Comparison of ENCODE assay signal across 15 mouse cellular contexts in the genomic region with DNA sequence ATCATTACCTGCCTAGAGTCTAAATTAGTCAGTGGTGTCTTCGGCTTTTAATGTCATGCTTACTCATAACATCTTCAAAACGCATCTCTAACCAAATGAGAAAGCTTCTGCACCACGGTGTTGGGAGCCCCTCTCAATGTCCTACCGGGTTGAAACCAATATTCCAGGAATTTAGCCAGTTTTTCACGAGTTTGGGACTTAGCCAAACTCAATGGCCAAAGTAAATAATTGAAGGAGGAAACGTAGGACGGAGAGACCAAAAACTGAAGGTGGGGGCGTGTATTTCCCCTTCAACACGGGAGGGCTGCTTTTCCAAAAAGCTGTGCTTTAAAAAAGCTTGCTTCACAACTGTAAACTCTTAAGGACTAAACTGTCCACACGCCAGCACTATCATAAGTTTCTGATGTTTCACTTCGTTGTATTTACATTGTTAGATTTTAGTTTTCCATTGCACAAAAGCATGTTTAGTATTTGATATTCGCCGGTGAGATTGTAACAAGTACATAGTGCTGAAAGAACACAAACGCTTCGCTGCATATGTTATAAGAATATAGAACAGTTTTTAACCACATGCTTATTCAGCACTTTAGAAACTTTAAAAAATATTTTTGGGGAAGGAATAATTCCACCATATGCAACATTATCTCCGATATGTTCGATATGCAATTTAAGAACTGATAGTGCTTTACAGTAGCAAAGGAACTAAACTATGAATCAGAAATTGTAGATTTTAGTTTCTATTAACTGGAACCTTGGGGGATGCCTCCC. TPM values are rescaled to one million over a fixed set of nuclear protein-coding genes. Genes with fewer than 3 reads are reported as not detected.
DNase-seq lines count a peak whose midpoint lies in the region; ATAC-seq and TF ChIP-seq lines count a peak whose summit lies in the region.
"Had no signal": no experiment of that assay in that cellular context is flagged by ENCODE, and none has a peak within 500 bp of the region (broad histone marks: within the 10 kb centered on the region; RNA-seq: fewer than 3 reads in every experiment).

No protein-coding gene starts in this region.

- H3K9ac ChIP-seq in heart, embryonic 11.5 days (ENCODE audit: low read depth, low read length) = no peak overlapping the region
- no peak overlapping the region for H3K9ac ChIP-seq in kidney, postnatal 0 days (ENCODE audit: low read depth, low read length)
- H3K9ac ChIP-seq in lung, postnatal 0 days (replicated peaks; ENCODE audit: low read depth) = no peak overlapping the region
- H3K9ac ChIP-seq: embryonic facial prominence, embryonic 15.5 days; forebrain, postnatal 0 days; limb, embryonic 13.5 days; neural tube, embryonic 15.5 days had no signal

- 75% methylated on average over 17 of the region's 17 CpGs for WGBS in heart, embryonic 11.5 days (ENCODE audit: insufficient replicate concordance)
- 61% methylated on average over 17 of the region's 17 CpGs for WGBS in kidney, postnatal 0 days
- WGBS in lung, postnatal 0 days = 46% methylated on average over 17 of the region's 17 CpGs

- TF ChIP-seq CTCF in kidney, postnatal 0 days (IDR thresholded peaks at IDR 0.05; ENCODE audit: low read depth) = no peak
- TF ChIP-seq CTCF in lung, postnatal 0 days (IDR thresholded peaks at IDR 0.05) = no peak

- ATAC-seq in heart, embryonic 11.5 days (replicated peaks; ENCODE audit: insufficient number of reproducible peaks, low FRiP score, low TSS enrichment) = no peak
- no peak for ATAC-seq in kidney, postnatal 0 days (replicated peaks; ENCODE audit: low FRiP score, low read depth)
- ATAC-seq in lung, postnatal 0 days = no peak; the same call in 1 of the 2 replicates
- ATAC-seq: forebrain, postnatal 0 days; midbrain, embryonic 16.5 days; Patski had no signal

- peak; percentile 17 to 25 for DNase-seq in heart, adult 18-20 months
- peak; percentile 64 for DNase-seq in kidney, postnatal 0 days (ENCODE audit: low spot score)
- DNase-seq in kidney, postnatal 14 days = no peak
- DNase-seq in lung, postnatal 0 days (ENCODE audit: low spot score) = peak; percentile 40
- no peak for DNase-seq in lung, postnatal 14 days
- no peak for DNase-seq in spleen, postnatal 36 days (ENCODE audit: low spot score in 2 of 2)
- DNase-seq: cerebellum, adult 11-12 months; forebrain, postnatal 0 days; kidney, adult 11 months had no signal

- H3K4me2 ChIP-seq in heart, embryonic 11.5 days = no peak overlapping the region
- peak overlapping the region; percentile 10; the same call in 1 of the 2 replicates for H3K4me2 ChIP-seq in kidney, postnatal 0 days (ENCODE audit: low read length)
- H3K4me2 ChIP-seq in lung, postnatal 0 days (replicated peaks; ENCODE audit: low read depth, low read length) = peak overlapping the region; percentile 30
- H3K4me2 ChIP-seq: embryonic facial prominence, embryonic 15.5 days; limb, embryonic 13.5 days; neural tube, embryonic 15.5 days had no signal

- H3K9me3 ChIP-seq in heart, embryonic 11.5 days (replicated peaks; ENCODE audit: control insufficient read depth, low read length) = no peaks in the 10 kb centered on the region
- no peaks in the 10 kb centered on the region for H3K9me3 ChIP-seq in kidney, postnatal 0 days (replicated peaks; ENCODE audit: low read length)
- H3K9me3 ChIP-seq in lung, postnatal 0 days (ENCODE audit: low read length) = no peaks in the 10 kb centered on the region
- H3K9me3 ChIP-seq: embryonic facial prominence, embryonic 15.5 days; limb, embryonic 13.5 days; neural tube, embryonic 15.5 days had no signal

- H3K27ac ChIP-seq in heart, embryonic 11.5 days (ENCODE audit: low read depth, low read length) = no peak overlapping the region
- no peak overlapping the region for H3K27ac ChIP-seq in kidney, postnatal 0 days
- no peak overlapping the region for H3K27ac ChIP-seq in lung, postnatal 0 days (ENCODE audit: low read length)
- H3K27ac ChIP-seq: embryonic facial prominence, embryonic 15.5 days; limb, embryonic 13.5 days; neural tube, embryonic 15.5 days had no signal

- no peaks in the 10 kb centered on the region for H3K27me3 ChIP-seq in heart, embryonic 11.5 days (ENCODE audit: control insufficient read depth, insufficient read depth, low read length)
- H3K27me3 ChIP-seq in kidney, postnatal 0 days (ENCODE audit: insufficient read depth, low read length) = no peaks in the 10 kb centered on the region
- H3K27me3 ChIP-seq in lung, postnatal 0 days (replicated peaks; ENCODE audit: insufficient read depth, low read length) = no peaks in the 10 kb centered on the region
- H3K27me3 ChIP-seq: embryonic facial prominence, embryonic 15.5 days; limb, embryonic 13.5 days; neural tube, embryonic 15.5 days; Patski had no signal

- no peaks in the 10 kb centered on the region for H3K36me3 ChIP-seq in heart, embryonic 11.5 days (ENCODE audit: control insufficient read depth, insufficient read depth, low read length)
- no peaks in the 10 kb centered on the region for H3K36me3 ChIP-seq in kidney, postnatal 0 days (ENCODE audit: insufficient read depth, low read length)
- no peaks in the 10 kb centered on the region for H3K36me3 ChIP-seq in lung, postnatal 0 days (ENCODE audit: insufficient read depth, low read length)
- H3K36me3 ChIP-seq: embryonic facial prominence, embryonic 15.5 days; limb, embryonic 13.5 days; neural tube, embryonic 15.5 days had no signal

- H3K4me1 ChIP-seq in heart, embryonic 11.5 days (ENCODE audit: control insufficient read depth, insufficient read depth, low read length) = no peaks in the 10 kb centered on the region
- H3K4me1 ChIP-seq in kidney, postnatal 0 days (replicated peaks; ENCODE audit: insufficient read depth, low read length) = no peaks in the 10 kb centered on the region
- H3K4me1 ChIP-seq in lung, postnatal 0 days (ENCODE audit: insufficient read depth, low read depth, low read length) = 0 out of 2 replicates have a peak, but pooled peaks cover 3% of the 10 kb centered on the region
- H3K4me1 ChIP-seq: embryonic facial prominence, embryonic 15.5 days; neural tube, embryonic 15.5 days had no signal

- TF ChIP-seq EP300 in lung, postnatal 0 days (IDR thresholded peaks at IDR 0.05) = no peak

- H3K4me3 ChIP-seq in heart, embryonic 11.5 days (ENCODE audit: low read depth, low read length) = no peak overlapping the region
- H3K4me3 ChIP-seq in kidney, postnatal 0 days (replicated peaks; ENCODE audit: low read depth, low read length) = no peak overlapping the region
- no peak overlapping the region for H3K4me3 ChIP-seq in lung, postnatal 0 days (ENCODE audit: low read depth, low read length)
- H3K4me3 ChIP-seq: embryonic facial prominence, embryonic 15.5 days; limb, embryonic 13.5 days; neural tube, embryonic 15.5 days had no signal

RNA-seq across cellular contexts. Expression of a gene that starts 1.3 kb away (rescaled TPM):
- total RNA-seq in heart, adult 18-20 months (2021) = 10 to 100 TPM; 18.6 to 19.4 TPM
- 27.3 TPM in 2 replicates for polyA plus RNA-seq in heart, embryonic 11.5 days (2014; fragmentation: Nextera tagmentation; extraction: Ambion mirVana)
- polyA plus RNA-seq in kidney, postnatal 0 days (2015; fragmentation: Nextera tagmentation; extraction: Ambion mirVana) = 21.9 and 24.7 TPM in 2 replicates
- 23.9 and 25.4 TPM in 2 replicates for polyA plus RNA-seq in lung, postnatal 0 days (2015; fragmentation: Nextera tagmentation; extraction: Ambion mirVana)

Comparison
In these comparisons a context has a peak if more than half of its experiments do, and no peak if none do; other contexts are left out.
1. DNase-seq: peak in heart, adult 18-20 months (2 of 2), kidney, postnatal 0 days (single experiment) and lung, postnatal 0 days (single experiment); none in kidney, postnatal 14 days (single experiment), lung, postnatal 14 days (single experiment) and spleen, postnatal 36 days (0 of 2).